ENCODE assay signal across 28 mouse cellular contexts in genomic region chr9:80156780-80157179, GRCm38 (mm10). TPM values are rescaled to one million over a fixed set of nuclear protein-coding genes. Genes with fewer than 3 reads are reported as not detected.
A peak's percentile ranks its signal among the peaks of the same experiment; 100 is the strongest.
DNase-seq lines count a peak whose midpoint lies in the region; ATAC-seq and TF ChIP-seq lines count a peak whose summit lies in the region.
"Had no signal": no experiment of that assay in that cellular context is flagged by ENCODE, and none has a peak within 500 bp of the region (broad histone marks: within the 10 kb centered on the region; RNA-seq: fewer than 3 reads in every experiment).

No protein-coding gene starts in this region.

- ATAC-seq in intestine, embryonic 15.5 days, result no peak
- no peak for ATAC-seq in intestine, embryonic 16.5 days
- ATAC-seq in granulocyte monocyte progenitor cell, adult 5-6 weeks (replicated peaks; ENCODE audit: poor library complexity, severe bottlenecking), result peak; percentile 76
- no peak for ATAC-seq in liver, postnatal 0 days
- ATAC-seq: CD4-positive, CD25-positive, alpha-beta regulatory T cell, adult 4 months; forebrain, embryonic 16.5 days; hindbrain, postnatal 0 days; inflammation-experienced regulatory T-cells, adult 6 months had no signal

- no peak for DNase-seq in lung, postnatal 14 days
- no peak for DNase-seq in T-cell, adult 2 months (ENCODE audit: low spot score)
- DNase-seq in liver, postnatal 0 days, result no peak
- DNase-seq: adrenal gland, postnatal 14 days; cerebellum, adult 11 months; cerebellum, adult 2 months; cerebellum, adult 9-11 months; cerebellum, postnatal 25 days; embryo, embryonic 11 days; gastrocnemius, postnatal 10 days; gastrocnemius, postnatal 36 days; heart, adult 18-20 months; heart, postnatal 14 days; heart, postnatal 4 days had no signal

- H3K4me2 ChIP-seq in intestine, embryonic 15.5 days (replicated peaks), result no peak overlapping the region
- no peak overlapping the region for H3K4me2 ChIP-seq in intestine, embryonic 16.5 days (ENCODE audit: low read depth, low read length)
- H3K4me2 ChIP-seq in liver, postnatal 0 days (ENCODE audit: low read depth, low read length), result no peak overlapping the region
- H3K4me2 ChIP-seq: embryonic facial prominence, embryonic 13.5 days; forebrain, embryonic 12.5 days; heart, embryonic 13.5 days; hindbrain, embryonic 14.5 days had no signal

- no peak overlapping the region for H3K9ac ChIP-seq in intestine, embryonic 15.5 days
- H3K9ac ChIP-seq in intestine, embryonic 16.5 days (ENCODE audit: low read depth, low read length), result no peak overlapping the region
- H3K9ac ChIP-seq in liver, postnatal 0 days (replicated peaks), result no peak overlapping the region
- H3K9ac ChIP-seq: embryonic facial prominence, embryonic 13.5 days; forebrain, embryonic 12.5 days; heart, embryonic 13.5 days; hindbrain, embryonic 14.5 days had no signal

- TF ChIP-seq EP300 in liver, postnatal 0 days (IDR thresholded peaks at IDR 0.05; ENCODE audit: low read depth), result no peak

- no peaks in the 10 kb centered on the region for H3K27me3 ChIP-seq in intestine, embryonic 15.5 days (replicated peaks)
- H3K27me3 ChIP-seq in intestine, embryonic 16.5 days (replicated peaks; ENCODE audit: control insufficient read depth, insufficient read depth, low read length), result no peaks in the 10 kb centered on the region
- peaks cover 18% of the 10 kb centered on the region for H3K27me3 ChIP-seq in megakaryocyte, embryonic 14.5 days (replicated peaks)
- H3K27me3 ChIP-seq in liver, postnatal 0 days (ENCODE audit: insufficient read depth, low read length), result no peaks in the 10 kb centered on the region
- H3K27me3 ChIP-seq: embryonic facial prominence, embryonic 13.5 days; forebrain, embryonic 12.5 days; heart, embryonic 13.5 days had no signal

- no peaks in the 10 kb centered on the region for H3K36me3 ChIP-seq in intestine, embryonic 15.5 days
- no peaks in the 10 kb centered on the region for H3K36me3 ChIP-seq in intestine, embryonic 16.5 days (ENCODE audit: control insufficient read depth, insufficient read depth, low read length)
- peaks cover 11% of the 10 kb centered on the region for H3K36me3 ChIP-seq in megakaryocyte, embryonic 14.5 days (replicated peaks; ENCODE audit: low read length)
- H3K36me3 ChIP-seq in liver, postnatal 0 days (replicated peaks; ENCODE audit: insufficient read depth, low read length), result no peaks in the 10 kb centered on the region

- no peak overlapping the region for H3K4me3 ChIP-seq in intestine, embryonic 15.5 days (replicated peaks)
- no peak overlapping the region for H3K4me3 ChIP-seq in intestine, embryonic 16.5 days (ENCODE audit: low read length)
- peak overlapping the region; percentile 62 for H3K4me3 ChIP-seq in megakaryocyte, embryonic 14.5 days (replicated peaks)
- H3K4me3 ChIP-seq in liver, postnatal 0 days (ENCODE audit: low read depth, low read length), result no peak overlapping the region
- H3K4me3 ChIP-seq: embryonic facial prominence, embryonic 10.5 days; embryonic facial prominence, embryonic 13.5 days; erythroblast, embryonic 14.5 days; forebrain, embryonic 12.5 days; heart, embryonic 13.5 days had no signal

- 76% methylated on average over 5 of the region's 5 CpGs for WGBS in intestine, embryonic 15.5 days
- 78% methylated on average over 5 of the region's 5 CpGs for WGBS in intestine, embryonic 16.5 days
- 53% methylated on average over 5 of the region's 5 CpGs for WGBS in liver, postnatal 0 days (ENCODE audit: insufficient replicate concordance)

- no peaks in the 10 kb centered on the region for H3K9me3 ChIP-seq in intestine, embryonic 15.5 days
- no peaks in the 10 kb centered on the region for H3K9me3 ChIP-seq in intestine, embryonic 16.5 days (ENCODE audit: control insufficient read depth, low read length)
- no peaks in the 10 kb centered on the region for H3K9me3 ChIP-seq in megakaryocyte, embryonic 14.5 days
- H3K9me3 ChIP-seq in liver, postnatal 0 days (ENCODE audit: low read length), result no peaks in the 10 kb centered on the region
- H3K9me3 ChIP-seq: embryonic facial prominence, embryonic 10.5 days; embryonic facial prominence, embryonic 13.5 days; forebrain, embryonic 12.5 days; heart, embryonic 13.5 days had no signal

- no peaks in the 10 kb centered on the region for H3K4me1 ChIP-seq in intestine, embryonic 15.5 days (replicated peaks)
- H3K4me1 ChIP-seq in intestine, embryonic 16.5 days (ENCODE audit: control insufficient read depth, insufficient read depth, low read length), result no peaks in the 10 kb centered on the region
- H3K4me1 ChIP-seq in megakaryocyte, embryonic 14.5 days, result peaks cover 36% of the 10 kb centered on the region
- H3K4me1 ChIP-seq in liver, postnatal 0 days (ENCODE audit: insufficient read depth), result peaks cover 4% of the 10 kb centered on the region; the same call in 1 of the 2 replicates
- H3K4me1 ChIP-seq: forebrain, embryonic 12.5 days; heart, embryonic 13.5 days had no signal

- H3K27ac ChIP-seq in intestine, embryonic 15.5 days, result 0 out of 2 replicates have a peak overlapping the region, but pooled peaks have one; percentile 68
- H3K27ac ChIP-seq in intestine, embryonic 16.5 days (ENCODE audit: low read length), result no peak overlapping the region
- no peak overlapping the region for H3K27ac ChIP-seq in liver, postnatal 0 days (ENCODE audit: low read depth)
- H3K27ac ChIP-seq: embryonic facial prominence, embryonic 10.5 days; embryonic facial prominence, embryonic 13.5 days; forebrain, embryonic 12.5 days; heart, embryonic 13.5 days; hindbrain, embryonic 14.5 days; hindbrain, postnatal 0 days had no signal

- no peak for TF ChIP-seq CTCF in liver, postnatal 0 days (IDR thresholded peaks at IDR 0.05; ENCODE audit: low read depth)

RNA-seq across cellular contexts. Expression of gene Myo6, which starts 8.1 kb away (rescaled TPM):
- polyA plus RNA-seq in intestine, embryonic 15.5 days (2015; fragmentation: Nextera tagmentation; extraction: Ambion mirVana), result 64.7 and 71.9 TPM in 2 replicates
- 72.7 and 77.2 TPM in 2 replicates for polyA plus RNA-seq in intestine, embryonic 16.5 days (2015; fragmentation: Nextera tagmentation; extraction: Ambion mirVana)
- total RNA-seq in granulocyte monocyte progenitor cell, adult 5-6 weeks (2014; fragmentation: Nextera tagmentation), result 0.24 TPM in 1 of 2 replicates, not detected in the other
- 0.10 and 0.47 TPM in 2 replicates for total RNA-seq in granulocyte monocyte progenitor cell, adult 5-6 weeks (2017)
- polyA plus RNA-seq in megakaryocyte, embryonic 14.5 days (2012; ENCODE audit: insufficient read depth, low replicate concordance), result 7.4 and 25.5 TPM in 2 replicates
- 3.2 and 4.4 TPM in 2 replicates for polyA plus RNA-seq in liver, postnatal 0 days (2015; fragmentation: Nextera tagmentation; extraction: Ambion mirVana)
